Mouse (Mus musculus) brain, embryonic 14.5 days (tissue): ENCODE measurements around the gene Arhgap45.

Experiments used
- CTCF ChIP-seq: fragments of 200-500 bp; IDR thresholded peaks from 2 replicates; pipeline ENCODE4 v1.5.1; 2012; ENCODE audit warnings: inconsistent platforms, mild to moderate bottlenecking, moderate library complexity, borderline replicate concordance; ENCODE audit not compliant: insufficient read depth, insufficient read length; ENCODE audit errors: extremely low read depth
- POLR2A ChIP-seq: fragments of 200-500 bp; IDR thresholded peaks from 2 replicates; pipeline ENCODE4 v1.6.1; 2012; ENCODE audit warnings: mild to moderate bottlenecking, inconsistent platforms, borderline replicate concordance; ENCODE audit not compliant: poor library complexity, insufficient read depth, insufficient read length, severe bottlenecking; ENCODE audit errors: extremely low read depth

DNA sequence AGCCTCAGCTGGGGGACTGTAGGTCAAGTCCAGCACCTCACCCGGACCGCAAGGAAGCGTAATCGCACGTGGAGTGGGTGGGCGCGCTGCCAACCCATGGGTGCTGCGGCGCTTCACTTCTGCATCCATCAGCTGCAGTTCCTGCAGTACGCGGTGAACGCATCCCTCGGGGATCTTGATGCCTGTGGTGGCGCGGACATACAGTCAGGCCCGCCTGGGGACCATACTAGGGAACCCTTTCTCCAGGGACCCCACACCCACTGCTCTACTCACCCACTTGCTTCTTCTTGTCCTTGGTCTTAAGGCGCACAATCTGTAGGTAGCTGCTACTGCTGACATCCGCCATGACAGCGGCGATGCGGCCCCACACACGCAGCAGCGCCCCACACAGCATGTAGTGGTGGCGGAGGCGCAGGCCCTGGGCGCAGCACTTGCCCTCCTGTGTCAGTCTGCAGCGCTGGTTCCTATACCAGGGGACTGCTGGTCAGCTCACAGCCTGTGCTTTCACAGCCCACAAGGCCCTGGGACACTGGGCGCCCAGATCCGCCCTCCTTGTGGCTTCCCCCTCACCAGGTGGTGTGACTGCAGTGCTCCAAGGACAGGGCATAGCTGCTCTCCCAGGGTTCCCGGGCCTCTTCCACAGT, 41.4 kb downstream of the Arhgap45 start:
- no peak for TF ChIP-seq POLR2A
- no peak for TF ChIP-seq CTCF
